Mouse (Mus musculus): ENCODE results near the gene Patz1. TPM values are rescaled to one million over a fixed set of nuclear protein-coding genes. Genes with fewer than 3 reads are reported as not detected.

Gene Patz1
- total RNA-seq, 2 experiments from 2014 or later = 48.3 to 49.2 TPM

DNA sequence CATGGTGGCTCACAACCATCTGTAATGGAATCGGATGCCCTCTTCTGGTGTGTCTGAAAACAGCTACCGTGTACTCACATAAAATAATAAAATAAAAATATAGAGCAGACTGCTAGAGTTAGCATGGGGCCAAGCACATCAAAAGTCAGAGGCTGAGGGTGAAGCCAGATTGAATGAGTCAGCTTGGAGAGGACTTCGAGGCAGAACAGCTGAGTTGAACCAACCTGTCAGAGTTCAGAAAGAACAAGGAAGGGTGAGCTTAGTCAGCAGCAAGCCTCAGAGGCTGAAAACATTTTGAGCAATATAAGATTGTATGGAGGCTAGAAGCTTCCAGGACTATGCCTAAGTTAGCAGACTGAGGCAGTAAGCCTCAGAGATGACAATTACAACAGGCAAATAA is 29.6 kb downstream of the Patz1 start:
- intact Hi-C loops (cut with DNase I) = no loop called here
- DNase-seq (ENCODE audit: low spot score in 2 of 2) = no peak

- intact Hi-C loops (cut with DNase I) = no loop called here
- no peak for DNase-seq (ENCODE audit: low spot score in 2 of 2)
These were observed 39.6 kb downstream of the Patz1 start for GRCm38 (mm10) chr11:3328271-3328670.

DNA sequence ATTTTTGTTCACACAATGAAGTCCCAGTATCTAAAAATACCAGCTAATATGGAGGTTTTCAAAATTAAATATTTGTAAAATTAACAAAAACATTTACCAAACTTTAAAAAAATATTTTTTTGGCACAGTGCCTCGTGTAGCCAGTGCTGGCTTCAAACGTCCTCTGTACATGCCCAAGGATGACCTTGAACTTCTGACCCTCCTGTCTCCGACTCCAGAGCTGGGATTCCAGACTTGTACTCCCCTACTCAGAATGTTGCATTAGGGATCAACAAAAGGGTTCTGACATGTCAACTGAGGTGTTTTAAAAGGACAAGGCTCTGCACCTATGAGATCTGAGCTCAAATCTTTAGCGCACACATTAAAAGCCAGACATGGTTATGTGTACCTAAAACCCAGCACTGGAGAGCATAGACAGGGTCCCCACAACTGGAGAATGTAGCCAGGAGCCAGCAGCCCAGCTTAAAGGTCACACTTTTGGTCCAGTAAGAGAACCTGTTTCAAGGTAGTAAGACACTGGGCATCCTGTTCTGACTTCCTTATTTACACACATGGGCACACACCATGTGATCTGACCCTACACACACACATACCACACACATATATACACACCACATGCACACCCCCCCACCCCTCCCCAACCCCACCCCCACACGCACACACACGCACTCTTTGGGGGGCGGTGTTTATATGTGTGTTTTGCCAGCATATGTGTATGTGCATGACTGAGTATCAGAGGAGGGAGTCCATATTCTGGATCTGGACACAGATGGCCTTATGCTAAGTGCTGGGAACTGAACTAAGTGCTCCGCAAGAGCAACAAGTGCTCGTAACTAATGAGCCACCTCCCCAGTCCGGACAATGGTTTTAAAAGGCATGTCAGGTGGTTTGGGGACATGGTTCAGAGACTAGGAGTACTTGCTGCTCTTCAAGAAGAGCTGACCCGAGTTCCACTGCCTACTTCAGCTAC is 40.4 kb downstream of the Patz1 start:
- intact Hi-C loops (cut with DNase I) = no loop called here
- no peak for DNase-seq (ENCODE audit: low spot score in 2 of 2)

DNA sequence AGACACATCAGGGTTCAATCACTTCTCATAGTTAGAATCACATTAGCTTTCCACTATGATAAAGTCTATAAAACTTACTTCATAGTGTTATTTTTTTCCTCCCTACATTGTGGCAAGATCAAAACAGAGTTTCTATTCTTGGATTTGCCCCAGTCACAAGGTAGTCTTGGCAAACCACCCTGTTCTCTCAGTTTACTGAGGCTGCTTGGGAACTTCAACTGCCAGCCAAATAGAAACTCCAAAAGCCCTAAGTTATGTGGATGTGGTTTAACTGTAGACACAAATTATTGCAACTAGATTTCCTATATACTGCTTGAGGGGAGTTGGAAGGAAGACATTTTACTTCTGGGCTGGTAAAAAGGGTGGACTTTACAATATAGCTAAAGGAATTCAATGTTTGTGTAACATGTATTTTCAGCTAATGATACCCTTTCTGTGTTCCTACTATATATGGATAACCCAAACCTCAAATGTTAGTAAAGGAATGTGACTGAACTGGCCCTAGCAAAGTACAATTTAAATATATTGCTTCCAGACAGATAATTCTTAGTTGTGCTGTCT is 41.3 kb downstream of the Patz1 start, which contains the start of gene Pik3ip1:
Gene Pik3ip1 (plus strand): TSS at position 511 of the 561 bp plus-strand sequence.
- no peak for DNase-seq (ENCODE audit: low spot score in 2 of 2)
- intact Hi-C loops (cut with DNase I) = loop anchor here (2.0 kb wide), 1 partner anchor 39 kb away; no protein-coding TSS in a partner anchor

- peak; percentile 80 to 84 for DNase-seq (ENCODE audit: low spot score in 2 of 2)
- intact Hi-C loops (cut with DNase I) = loop anchor here (2.0 kb wide), 1 partner anchor 40 kb away; no protein-coding TSS in a partner anchor
These were observed 41.9 kb downstream of the Patz1 start for GRCm38 (mm10) chr11:3330566-3330965.

DNA sequence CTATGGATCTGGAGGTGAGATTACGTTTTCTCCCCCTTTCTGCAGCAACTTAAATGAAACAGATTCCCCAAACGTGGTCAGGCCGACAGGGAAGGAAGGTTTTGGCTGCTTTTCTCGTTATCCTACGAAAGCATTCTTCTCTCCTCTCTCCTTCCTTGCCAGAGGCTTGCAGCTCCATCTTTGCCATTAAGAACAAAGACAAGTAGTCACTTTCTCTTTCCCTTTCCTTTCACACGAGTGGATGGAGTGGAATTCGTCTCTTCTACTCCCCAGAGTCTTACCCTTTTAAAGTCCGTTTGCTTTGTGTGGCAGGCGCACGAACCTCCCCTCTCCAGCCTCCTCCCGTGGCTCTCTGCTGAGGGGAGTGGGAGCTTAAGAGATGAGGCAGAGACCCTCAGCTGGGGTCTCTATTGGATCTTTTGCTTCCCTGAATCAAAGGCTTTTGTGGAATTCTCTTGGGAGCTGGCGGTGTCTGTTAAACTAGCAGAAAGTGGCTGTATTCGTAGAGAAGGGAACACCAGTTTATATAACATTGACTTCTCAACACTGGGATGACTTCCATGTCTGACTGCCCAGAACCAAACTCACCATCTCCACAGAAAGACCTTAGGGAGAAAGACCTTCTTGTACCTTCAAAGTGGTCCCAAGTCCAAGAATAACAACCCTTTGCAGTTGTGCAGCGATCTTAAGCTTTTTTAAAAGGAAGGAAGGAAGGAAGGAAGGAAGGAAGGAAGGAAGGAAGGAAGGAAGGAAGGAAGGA is 42.5 kb downstream of the Patz1 start:
- DNase-seq (ENCODE audit: low spot score in 2 of 2) = no peak
- intact Hi-C loops (cut with DNase I) = loop anchor here (2.0 kb wide), 1 partner anchor 40 kb away; no protein-coding TSS in a partner anchor

DNA sequence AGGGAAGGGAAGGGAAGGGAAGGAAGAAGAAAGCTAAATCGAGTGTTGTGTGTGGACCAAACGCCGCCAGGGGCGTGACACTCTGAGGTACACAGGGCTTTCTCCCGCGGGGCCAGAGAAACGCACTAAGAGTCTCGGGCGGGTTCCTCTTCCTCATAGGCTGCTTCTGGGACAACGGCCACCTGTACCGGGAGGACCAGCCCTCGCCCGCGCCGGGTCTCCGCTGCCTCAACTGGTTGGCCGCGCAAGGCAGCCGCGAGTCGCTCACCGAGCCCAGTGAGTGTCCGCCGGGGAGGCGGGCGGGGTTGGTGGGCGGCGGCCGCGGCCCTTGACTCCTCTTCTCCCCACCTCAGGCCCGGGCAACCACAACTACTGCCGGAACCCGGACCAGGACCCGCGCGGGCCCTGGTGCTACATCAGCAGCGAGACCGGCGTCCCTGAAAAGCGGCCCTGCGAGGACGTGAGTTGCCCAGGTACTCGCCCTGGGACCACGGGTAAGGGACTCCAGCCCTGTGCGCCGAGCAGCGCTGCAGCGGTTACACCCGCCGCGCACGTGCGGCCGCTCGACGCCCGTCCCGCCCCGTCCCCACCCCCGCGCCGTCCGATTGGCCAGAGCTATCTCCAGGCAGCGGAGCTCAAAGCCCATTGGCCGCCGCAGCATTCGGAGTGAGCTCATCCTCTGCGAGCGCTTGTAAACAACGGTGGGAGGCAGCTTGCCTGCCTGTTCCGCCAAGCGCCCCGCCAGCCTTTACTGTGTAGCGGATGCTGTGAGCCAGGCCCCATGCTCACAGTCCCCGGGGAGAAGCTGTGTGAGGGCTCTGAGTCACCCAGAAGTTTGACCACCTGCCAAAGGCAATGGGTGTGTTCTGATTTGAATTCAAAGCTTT is 43.3 kb downstream of the Patz1 start:
- DNase-seq (ENCODE audit: low spot score in 2 of 2) = peak; percentile 91 to 93
- intact Hi-C loops (cut with DNase I) = loop anchor here (2.0 kb wide), 1 partner anchor 41 kb away; no protein-coding TSS in a partner anchor

DNA sequence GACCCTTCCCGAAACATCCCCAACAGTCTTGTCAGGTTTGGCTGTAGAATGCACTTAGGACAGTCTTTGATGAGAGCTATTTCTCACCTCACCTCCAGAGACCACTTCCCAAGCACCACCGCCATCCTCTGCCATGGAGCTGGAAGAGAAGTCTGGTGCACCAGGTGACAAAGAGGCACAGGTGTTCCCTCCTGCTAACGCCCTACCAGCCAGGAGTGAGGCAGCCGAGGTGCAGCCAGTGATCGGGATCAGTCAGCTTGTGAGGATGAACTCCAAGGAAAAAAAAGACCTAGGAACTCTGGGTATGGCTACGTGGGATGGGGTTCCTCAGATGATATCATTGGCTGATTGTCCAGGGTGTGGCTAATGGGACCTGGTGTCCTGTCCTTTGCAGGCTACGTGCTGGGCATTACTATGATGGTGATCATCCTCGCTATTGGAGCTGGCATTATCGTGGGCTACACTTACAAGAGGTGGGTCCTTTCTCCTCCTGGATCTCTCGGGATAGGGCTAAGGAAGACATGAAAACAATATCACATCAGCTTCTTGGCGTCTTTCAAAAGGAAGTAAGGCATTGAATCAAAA is 44.5 kb downstream of the Patz1 start:
- intact Hi-C loops (cut with DNase I) = no loop called here
- no peak for DNase-seq (ENCODE audit: low spot score in 2 of 2)

DNA sequence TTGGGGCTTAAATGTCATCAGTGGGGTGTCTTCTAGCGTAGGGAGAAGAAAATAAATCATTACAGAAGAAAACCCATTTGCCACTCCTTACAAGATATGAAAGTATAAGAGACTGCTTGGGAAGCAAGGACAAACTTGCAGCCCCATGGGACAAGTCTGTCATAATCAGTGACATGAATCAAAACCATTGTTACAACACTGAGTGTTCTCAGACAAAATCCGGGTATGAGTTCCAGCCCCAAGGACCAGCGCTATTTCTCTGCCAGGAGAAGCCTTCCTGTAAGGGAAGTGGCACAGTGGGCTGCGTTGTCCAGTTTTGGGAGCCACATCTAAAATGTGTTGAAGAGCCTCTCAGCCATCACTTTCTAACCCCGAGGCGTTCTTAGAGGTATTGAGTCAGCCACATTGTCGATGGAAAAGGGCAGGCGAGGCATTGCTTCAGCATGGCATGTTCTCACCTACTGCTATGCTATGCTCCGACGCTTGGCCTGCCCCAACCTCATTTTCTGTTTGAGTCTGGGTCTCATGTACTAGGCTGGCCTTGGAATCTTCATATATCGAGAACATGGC is 45.6 kb downstream of the Patz1 start:
- no peak for DNase-seq (ENCODE audit: low spot score in 2 of 2)
- intact Hi-C loops (cut with DNase I) = no loop called here

GRCm38 (mm10) chr11:3334711-3335316 is 46.1 kb downstream of the Patz1 start:
- intact Hi-C loops (cut with DNase I) = no loop called here

GRCm38 (mm10) chr11:3335651-3336216 is 47.1 kb downstream of the Patz1 start:
- no peak for DNase-seq (ENCODE audit: low spot score in 2 of 2)
- intact Hi-C loops (cut with DNase I) = no loop called here

More at GRCm38 (mm10) chr11:3334711-3335316, 46.1 kb downstream of the Patz1 start:
- no peak for DNase-seq (ENCODE audit: low spot score in 2 of 2)

GRCm38 (mm10) chr11:3336602-3337001 is 47.9 kb downstream of the Patz1 start:
- DNase-seq (ENCODE audit: low spot score in 2 of 2) = no peak
- intact Hi-C loops (cut with DNase I) = no loop called here

DNA sequence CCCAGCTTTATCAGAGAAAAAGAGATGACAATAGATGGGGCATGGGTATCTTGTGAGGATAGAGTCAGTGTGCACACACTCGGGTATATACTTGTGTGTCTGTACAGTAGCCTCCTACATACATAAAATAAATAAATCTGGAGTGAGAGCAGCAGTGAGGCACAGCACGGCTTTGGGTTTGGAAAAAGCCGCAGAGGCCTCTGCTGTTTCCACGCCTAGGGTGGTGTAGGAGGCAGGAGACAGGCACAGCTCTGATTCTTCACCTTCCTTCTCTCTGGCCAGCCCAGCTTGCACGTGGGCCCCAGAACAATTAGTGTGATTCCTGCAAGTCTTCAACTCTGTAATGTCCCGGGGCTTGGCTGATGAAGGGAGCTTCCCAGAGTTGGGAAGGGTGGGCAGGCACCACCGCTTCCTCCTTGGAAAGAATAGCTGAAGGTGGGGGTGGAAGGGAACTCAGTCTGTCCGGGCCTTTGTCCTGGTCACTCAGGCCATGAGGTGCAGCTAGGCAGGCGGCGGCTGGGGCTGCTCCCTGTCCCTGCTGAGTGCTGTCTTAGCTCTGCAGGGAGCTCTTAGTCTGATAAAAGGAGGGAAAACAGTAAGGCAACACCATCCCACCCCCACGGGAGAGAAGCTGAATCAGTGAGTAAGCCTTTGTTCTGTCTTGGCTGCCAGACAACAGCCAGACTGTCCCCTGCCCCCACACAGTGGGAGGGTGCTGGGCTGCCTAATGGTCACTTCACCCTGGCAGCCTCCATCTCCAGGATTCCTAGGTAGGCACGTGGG is 48.7 kb downstream of the Patz1 start:
- peak; percentile 75 to 76 for DNase-seq (ENCODE audit: low spot score in 2 of 2)
- intact Hi-C loops (cut with DNase I) = no loop called here

GRCm38 (mm10) chr11:3337961-3338360 is 49.3 kb downstream of the Patz1 start:
- DNase-seq (ENCODE audit: low spot score in 2 of 2) = no peak
- intact Hi-C loops (cut with DNase I) = no loop called here

DNA sequence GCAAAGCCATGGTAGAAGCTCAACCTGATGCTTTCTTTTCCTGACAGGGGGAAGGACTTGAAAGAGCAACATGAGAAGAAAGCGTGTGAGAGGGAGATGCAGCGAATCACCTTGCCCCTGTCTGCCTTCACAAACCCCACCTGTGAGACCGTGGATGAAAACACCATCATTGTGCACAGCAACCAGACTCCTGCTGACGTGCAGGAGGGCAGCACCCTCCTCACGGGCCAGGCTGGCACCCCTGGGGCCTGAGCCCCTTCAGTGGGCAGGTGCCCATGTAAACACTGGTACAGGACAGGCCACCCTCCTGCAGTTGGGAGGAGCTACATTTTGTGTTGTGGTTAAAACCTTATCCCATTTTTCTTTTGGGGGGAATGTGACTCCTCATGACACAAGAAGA is 52.8 kb downstream of the Patz1 start:
- intact Hi-C loops (cut with DNase I) = no loop called here
- no peak for DNase-seq (ENCODE audit: low spot score in 2 of 2)

- DNase-seq (ENCODE audit: low spot score in 2 of 2) = no peak
- intact Hi-C loops (cut with DNase I) = no loop called here
These were observed 56.2 kb downstream of the Patz1 start for GRCm38 (mm10) chr11:3344916-3345315.

- intact Hi-C loops (cut with DNase I) = loop anchor here (2.0 kb wide), 1 partner anchor 62 kb away; the partner anchor contains the start of gene Limk2
- no peak for DNase-seq (ENCODE audit: low spot score in 2 of 2)
These were observed 57.7 kb downstream of the Patz1 start for GRCm38 (mm10) chr11:3346351-3346750.

All from left cerebral cortex, postnatal 36 days (tissue).